Mouse (Mus musculus) cerebral cortex, adult 2 months (tissue): ENCODE measurements around the gene Zswim9.

ENCODE experiments used
- WGBS: fragments of 180-500 bp; shearing (Covaris S2); methylation state at CpG from one replicate; pipeline ENCODE4 v1.1.7; 2018; 5-methylcytosine and 5-hydroxymethylcytosine counted together

Zswim9 gene

DNA sequence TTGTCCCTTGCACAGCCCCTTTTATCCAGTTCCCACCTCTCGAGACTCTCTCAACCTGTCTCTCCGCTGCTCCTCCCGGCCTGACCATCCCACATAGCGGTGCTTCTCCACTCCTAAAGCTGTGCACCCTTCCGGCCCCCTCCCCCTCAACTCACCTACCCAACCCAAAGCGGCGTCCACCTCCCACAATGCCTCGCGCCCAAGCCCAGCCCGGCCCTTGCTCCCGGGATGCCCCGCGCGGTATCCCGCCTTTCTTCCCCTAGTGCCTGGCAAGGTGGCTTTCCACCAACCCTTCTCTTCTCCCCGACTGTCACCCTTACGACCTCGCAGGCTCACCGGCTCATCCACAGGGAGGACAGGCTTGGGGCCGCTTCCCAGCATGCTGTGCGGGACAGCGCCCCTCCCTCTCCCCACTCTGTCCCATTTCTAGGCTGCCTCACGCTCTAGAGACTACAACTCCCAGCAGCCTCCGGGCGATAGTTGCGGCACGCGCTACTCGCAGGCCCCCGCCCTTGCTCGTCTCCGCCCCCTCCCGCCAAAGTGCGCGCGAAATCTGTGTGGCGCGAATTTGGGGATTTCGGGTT is at the start of gene Zswim9:
Zswim9 (minus strand) TSS at position 414 of the 584 bp plus-strand sequence.
- WGBS: 1% methylated on average over 39 of the region's 39 CpGs

DNA sequence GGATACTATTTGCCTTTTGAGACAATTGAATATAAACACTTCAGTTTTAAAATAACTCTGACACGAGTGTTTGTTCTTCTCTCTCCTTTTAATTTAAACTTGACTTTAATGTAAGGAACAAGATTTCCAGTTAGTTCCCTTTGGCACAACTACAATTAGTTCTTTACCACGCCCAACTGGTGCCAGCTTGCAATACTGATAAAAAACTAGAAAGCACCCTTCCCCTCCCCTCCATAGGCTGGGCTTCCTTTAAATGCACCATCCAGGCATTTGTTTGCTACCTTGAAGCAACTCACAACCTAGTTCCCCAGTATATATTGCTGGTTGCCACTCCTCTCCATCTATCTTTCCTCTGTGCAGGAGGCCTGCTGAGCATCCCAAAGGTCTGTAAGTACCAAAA is 45.8 kb upstream of the Zswim9 start, which contains the start of gene Pla2g4c:
Pla2g4c (plus strand) TSS at position 340 of the 400 bp plus-strand sequence.
- 80% methylated on average over 2 of the region's 2 CpGs for WGBS

- WGBS: 83% methylated on average over 3 of the region's 3 CpGs
Observed at GRCm38 (mm10) chr7:13321424-13321823, 42.9 kb upstream of the Zswim9 start.

DNA sequence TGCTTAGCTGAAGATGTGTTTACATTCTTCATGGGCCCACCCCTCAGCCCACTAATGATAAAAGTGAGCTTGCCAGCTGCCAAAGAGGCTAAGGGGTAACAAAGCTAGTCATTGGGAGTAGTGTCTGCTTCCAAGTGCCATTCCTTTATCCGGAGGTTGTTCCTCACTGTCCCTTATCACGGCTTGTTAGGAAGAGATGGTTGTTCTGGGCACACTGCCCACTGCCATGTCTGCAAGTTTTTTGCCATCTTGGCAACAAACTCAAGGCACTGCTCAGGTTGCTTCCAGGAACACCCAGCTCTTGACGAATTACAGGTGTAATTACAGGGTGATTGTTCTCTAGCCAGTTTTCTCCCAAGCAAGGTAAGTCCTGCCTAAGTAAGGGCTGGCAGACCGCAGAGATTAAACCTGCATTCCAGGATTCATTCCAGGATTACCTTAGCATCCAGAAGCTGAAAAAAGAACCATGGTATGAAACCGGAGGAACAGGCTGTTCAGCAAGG is 35.6 kb upstream of the Zswim9 start:
- 51% methylated on average over 5 of the region's 5 CpGs for WGBS

DNA sequence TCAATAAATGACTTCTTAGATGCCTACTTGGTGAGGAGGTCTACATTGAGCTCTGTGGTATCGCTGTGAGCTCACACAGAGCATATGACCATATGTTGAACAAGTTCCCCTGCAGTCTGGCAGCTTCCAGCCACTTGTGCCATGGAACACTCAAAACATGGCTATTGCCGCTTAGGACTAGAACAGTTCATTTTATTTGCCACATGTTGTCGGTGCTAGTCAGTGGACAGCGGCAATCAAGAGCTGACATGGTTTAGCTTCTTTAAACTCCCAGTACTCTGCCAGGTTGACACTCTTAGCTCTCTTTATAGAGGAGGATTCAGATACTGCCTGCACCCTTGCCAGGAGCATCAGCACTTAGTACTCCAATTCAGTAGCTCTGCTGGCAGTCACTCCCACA is 32.9 kb upstream of the Zswim9 start:
- WGBS: 87% methylated on average over 4 of the region's 4 CpGs

DNA sequence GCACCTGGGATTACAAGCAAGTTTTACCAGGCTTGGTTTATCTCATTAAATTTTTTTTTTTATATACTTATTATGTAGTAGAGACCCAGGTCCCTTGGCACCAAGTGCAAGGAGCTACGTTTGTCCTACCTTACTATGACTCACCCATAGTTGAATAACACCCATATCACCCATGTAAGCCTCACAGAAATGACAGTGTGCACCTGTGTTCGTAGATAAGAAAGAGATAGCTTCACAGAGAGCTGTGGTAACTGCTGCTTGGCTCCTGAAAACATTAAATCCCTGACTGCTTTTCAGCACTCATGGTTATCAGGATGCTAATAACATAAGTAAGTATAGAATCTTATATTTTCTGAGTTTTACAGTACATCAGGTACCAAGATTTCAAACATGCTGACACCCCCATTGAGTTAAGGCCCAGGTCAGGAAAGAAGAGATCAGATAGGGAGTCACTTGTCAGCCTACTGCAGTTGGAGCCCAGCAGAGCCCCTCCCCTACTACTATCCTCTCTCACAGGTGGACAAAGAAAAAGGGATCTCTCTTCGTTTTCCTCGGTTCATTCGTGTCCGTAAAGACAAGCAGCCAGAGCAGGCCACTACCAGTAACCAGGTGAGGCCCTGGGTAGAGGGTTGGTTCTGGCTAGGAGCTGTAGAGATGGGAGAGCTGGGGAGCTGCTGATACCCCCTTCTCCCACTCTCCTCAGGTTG is 32.1 kb upstream of the Zswim9 start:
- WGBS: 94% methylated on average over 6 of the region's 6 CpGs

GRCm38 (mm10) chr7:13309407-13309806 is 30.9 kb upstream of the Zswim9 start:
- WGBS: 91% methylated on average over 2 of the region's 2 CpGs

- WGBS: 83% methylated on average over 2 of the region's 2 CpGs
Observed at GRCm38 (mm10) chr7:13302780-13303179, 24.3 kb upstream of the Zswim9 start.

GRCm38 (mm10) chr7:13301643-13302042 is 23.1 kb upstream of the Zswim9 start:
- 97% methylated on average over 1 of the region's 1 CpGs for WGBS

- WGBS: 98% methylated on average over 5 of the region's 5 CpGs
Observed at GRCm38 (mm10) chr7:13298821-13299220, 20.3 kb upstream of the Zswim9 start.

GRCm38 (mm10) chr7:13297636-13298035 is 19.1 kb upstream of the Zswim9 start:
- 87% methylated on average over 1 of the region's 1 CpGs for WGBS

DNA sequence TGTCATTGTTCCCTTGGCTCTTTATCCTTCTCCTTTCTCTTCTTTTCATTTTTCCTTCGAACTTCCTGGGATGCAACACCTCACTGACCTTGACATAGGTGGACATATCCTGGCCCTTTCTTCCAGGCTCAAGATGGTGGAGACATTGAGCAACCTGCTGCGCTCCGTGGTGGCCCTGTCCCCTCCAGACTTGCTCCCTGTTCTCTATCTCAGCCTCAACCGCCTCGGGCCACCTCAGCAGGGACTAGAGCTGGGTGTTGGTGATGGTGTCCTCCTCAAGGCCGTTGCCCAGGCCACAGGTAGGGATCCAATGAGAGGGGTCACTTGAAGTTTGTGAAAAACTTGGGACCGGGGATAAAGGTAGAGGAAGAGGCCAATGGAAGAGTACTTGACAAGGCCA is 16.7 kb upstream of the Zswim9 start:
- 93% methylated on average over 7 of the region's 7 CpGs for WGBS

- WGBS: 75% methylated on average over 11 of the region's 11 CpGs
Observed at GRCm38 (mm10) chr7:13293878-13294855, 15.6 kb upstream of the Zswim9 start.

DNA sequence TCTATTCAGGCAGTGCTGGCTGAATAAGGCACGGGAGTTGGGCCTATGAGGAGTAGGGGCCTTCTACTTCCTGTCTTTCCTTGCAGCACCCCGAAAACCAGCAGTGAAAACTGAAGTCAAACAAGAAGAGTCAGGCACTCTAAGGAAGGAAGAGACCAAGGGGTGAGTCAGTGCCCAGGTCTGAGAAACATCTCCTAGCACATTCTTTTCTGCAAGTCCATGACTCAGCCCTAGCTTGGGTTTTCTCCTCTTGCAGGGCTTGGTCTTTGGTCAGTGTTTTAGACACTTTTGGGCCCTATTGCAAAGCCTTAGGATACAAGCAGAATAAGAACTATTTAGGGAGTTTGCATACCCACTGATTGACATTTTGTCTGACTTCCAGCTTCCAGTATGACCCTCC is 12.8 kb upstream of the Zswim9 start:
- 69% methylated on average over 2 of the region's 2 CpGs for WGBS

DNA sequence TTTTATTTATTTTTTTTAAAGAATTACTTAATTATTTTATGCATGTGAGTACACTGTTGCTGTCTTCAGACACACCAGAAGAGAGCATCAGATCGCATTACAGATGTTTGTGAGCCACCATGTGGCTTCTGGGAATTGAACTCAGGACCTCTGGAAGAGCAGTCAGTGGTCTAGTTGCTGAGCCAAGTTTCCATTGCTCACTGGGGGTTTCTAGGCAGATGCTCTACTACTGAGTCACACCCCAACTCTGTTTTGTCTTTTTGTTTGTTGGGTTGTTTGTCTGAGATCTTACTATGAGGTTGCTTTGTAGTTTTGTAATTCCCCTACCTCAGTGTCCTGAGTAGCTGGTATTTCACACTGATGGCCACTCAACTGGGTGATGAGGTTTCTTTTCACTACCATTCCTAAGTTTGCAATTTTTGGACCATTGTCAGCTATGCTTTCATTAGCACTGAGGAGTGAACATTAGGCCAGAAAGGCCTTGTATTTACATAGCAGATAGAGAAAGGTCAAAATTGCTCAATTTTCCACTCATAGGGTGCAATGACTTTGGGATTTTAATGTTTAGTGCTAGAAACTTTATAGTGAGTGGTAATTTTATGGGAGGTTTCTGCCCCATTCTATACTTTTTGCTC is 11.6 kb upstream of the Zswim9 start:
- WGBS: 94% methylated on average over 1 of the region's 1 CpGs

DNA sequence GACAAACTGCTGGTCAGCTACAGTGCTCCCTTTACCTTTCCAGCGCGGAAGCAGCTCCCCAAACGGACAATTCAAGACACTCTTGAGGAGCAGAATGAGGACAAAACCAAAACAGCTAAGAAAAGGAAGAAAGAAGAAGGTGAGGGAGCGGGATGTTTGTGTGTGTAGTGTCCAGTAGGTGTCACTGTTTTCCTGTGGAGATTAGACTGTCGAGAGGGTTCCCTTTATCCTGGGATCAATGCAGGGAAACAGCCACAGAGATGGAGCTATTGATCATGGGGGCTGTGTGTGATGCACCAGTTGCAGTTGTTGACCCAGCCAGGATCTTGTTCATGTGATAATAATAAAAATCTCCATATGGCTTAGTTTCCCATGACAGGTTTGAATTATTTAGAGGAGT is 10.1 kb upstream of the Zswim9 start:
- 39% methylated on average over 5 of the region's 5 CpGs for WGBS

GRCm38 (mm10) chr7:13278957-13279356 is 436 bp upstream of the Zswim9 start:
- 3% methylated on average over 14 of the region's 29 CpGs for WGBS

DNA sequence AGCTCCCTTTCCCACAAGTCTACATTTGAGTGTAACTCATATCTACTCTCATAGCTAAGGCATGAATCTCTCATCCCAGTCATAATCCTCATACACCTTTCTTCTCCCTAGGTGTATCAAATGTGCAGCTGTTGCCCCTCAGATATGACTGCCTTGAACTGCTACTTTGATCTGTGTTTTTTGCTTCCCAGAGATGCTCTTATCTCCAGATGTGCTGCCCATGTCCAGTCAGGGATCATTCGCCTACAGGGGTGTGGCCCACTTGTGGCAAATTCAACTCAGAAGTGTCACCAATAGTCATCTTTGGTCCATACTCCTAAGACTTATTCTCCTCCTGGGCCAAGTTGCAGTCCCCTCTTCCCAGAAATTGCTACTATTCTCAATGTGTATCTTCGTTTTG is 688 bp downstream of the Zswim9 start:
- 30% methylated on average over 2 of the region's 2 CpGs for whole genome bisulfite sequencing

GRCm38 (mm10) chr7:13277081-13277480 is 1.4 kb downstream of the Zswim9 start, which contains the start of gene Lig1:
Gene Lig1, plus strand, starts transcription at chr7:13277283.
- WGBS: 98% methylated on average over 16 of the region's 16 CpGs

DNA sequence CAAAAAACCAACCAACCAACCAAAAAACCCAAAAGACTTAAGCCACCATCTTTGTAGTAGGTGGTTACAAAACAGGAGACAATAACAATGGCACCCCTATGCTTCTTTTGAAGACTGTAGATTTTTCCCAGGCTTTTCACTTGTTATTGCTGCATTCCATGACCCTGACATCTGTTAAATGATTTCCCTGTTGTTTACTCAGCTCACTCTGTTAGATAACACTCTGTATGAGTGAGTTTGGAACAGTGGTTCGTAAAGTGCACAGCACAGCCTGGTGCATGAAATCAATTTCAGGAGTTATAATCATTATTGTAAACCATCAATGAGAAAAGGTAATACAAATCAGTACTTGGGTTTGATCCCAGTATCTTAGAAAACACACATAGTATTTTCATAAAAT is 6.8 kb downstream of the Zswim9 start:
- WGBS: 88% methylated on average over 1 of the region's 1 CpGs

- WGBS: 76% methylated on average over 11 of the region's 11 CpGs
Observed at GRCm38 (mm10) chr7:13269394-13269793, 9.1 kb downstream of the Zswim9 start.
